Mouse (Mus musculus) ES-Bruce4 (cell line): ENCODE data around the gene Hs2st1. TPM values are rescaled to one million over a fixed set of nuclear protein-coding genes. Genes with fewer than 3 reads are reported as not detected.

Source experiments
- H3K27ac ChIP-seq: 2 replicates; pipeline ENCODE4 v1.5.1; 2012; ENCODE audit warnings: low read length, inconsistent platforms; ENCODE audit not compliant: insufficient read depth
- H3K27me3 ChIP-seq: 2 replicates; pipeline ENCODE4 v1.6.1; 2012; ENCODE audit warnings: mild to moderate bottlenecking, low read length, inconsistent platforms; ENCODE audit not compliant: control insufficient read depth, poor library complexity, insufficient read depth, severe bottlenecking
- H3K36me3 ChIP-seq: 2 replicates; pipeline ENCODE4 v1.6.1; 2012; ENCODE audit warnings: inconsistent platforms, mild to moderate bottlenecking, low read length, moderate library complexity; ENCODE audit not compliant: control insufficient read depth, poor library complexity, insufficient read depth, severe bottlenecking
- H3K4me1 ChIP-seq: one replicate; pipeline ENCODE4 v1.8.1; 2011; ENCODE audit warnings: low read length; ENCODE audit not compliant: control insufficient read depth, insufficient read depth
- H3K4me3 ChIP-seq: 2 replicates; pipeline ENCODE4 v1.5.1; 2011; ENCODE audit warnings: low read depth, mild to moderate bottlenecking, low read length
- H3K9ac ChIP-seq: 2 replicates; pipeline ENCODE4 v1.6.1; 2012; ENCODE audit warnings: low read depth, mild to moderate bottlenecking, inconsistent platforms; ENCODE audit not compliant: poor library complexity, severe bottlenecking
- H3K9me3 ChIP-seq: replicated peaks from 2 replicates; pipeline ENCODE4 v1.6.1; 2012; ENCODE audit warnings: mild to moderate bottlenecking, low read length, inconsistent platforms; ENCODE audit not compliant: control insufficient read depth, poor library complexity, insufficient read depth, severe bottlenecking
- CTCF ChIP-seq: IDR thresholded peaks from one replicate; pipeline ENCODE4 v1.8.1; 2011; ENCODE audit warnings: low read depth, low read length
- EP300 ChIP-seq: IDR thresholded peaks from 2 replicates; pipeline ENCODE4 v1.6.1; 2011; ENCODE audit warnings: low read depth, low read length; ENCODE audit not compliant: insufficient read depth
- POLR2A ChIP-seq: IDR thresholded peaks from one replicate; pipeline ENCODE4 v1.8.1; 2011; ENCODE audit warnings: low read length; ENCODE audit not compliant: insufficient read depth
- polyA plus RNA-seq: library from polyadenylated mRNA; stranded (reverse); fragments of >200 nt; gene quantifications from 2 replicates; pipeline ENCODE4 v1.2.4, GENCODE M21; 2011; ENCODE audit warnings: low read depth; ENCODE audit not compliant: missing spikeins, insufficient read depth, insufficient read length

Gene Hs2st1
- polyA plus RNA-seq, 1 experiment, result 38.6 TPM

DNA sequence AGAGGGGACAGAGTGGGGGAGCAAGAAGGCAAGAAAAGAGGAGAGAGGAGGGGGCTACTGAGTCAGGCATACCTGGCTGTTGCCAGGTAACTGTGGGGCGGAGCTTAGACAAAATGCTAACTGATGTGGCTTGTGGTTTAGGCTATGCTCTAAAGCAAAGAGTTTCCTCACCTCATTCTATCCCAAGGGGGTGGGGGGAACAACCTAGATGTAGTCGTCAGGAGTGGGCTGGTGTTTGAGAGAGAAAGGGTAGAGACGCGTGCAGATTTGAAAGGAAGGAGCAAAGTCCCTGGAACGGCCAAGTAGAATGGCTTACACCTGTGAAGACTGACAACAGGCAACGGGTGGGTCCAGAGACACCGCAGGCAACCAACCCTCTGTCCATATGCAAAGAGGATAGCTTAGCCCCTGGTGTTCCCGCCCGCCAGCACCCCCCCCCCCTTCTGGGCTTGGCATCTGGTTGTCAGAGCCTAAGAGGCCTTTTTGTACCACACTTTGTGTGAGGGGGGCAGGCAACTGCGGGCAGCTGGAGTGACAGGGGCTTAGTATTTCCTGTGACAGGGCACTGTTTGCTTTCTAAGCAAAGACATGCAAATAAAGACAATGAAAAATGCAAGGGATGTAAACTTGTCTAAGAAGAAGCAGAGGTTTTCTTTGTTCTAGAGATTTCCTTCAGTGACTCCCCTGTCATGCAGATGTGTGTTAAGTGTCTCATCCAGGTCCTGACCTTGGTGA is 157.3 kb downstream of the Hs2st1 start:
- Histone ChIP-seq H3K9me3 (peaks cover 13% of the 10 kb centered on the region), H3K9ac (no peak overlapping the region), H3K4me1 (peaks cover 5% of the 10 kb centered on the region), H3K27ac (peak overlapping the region; percentile 89), H3K4me3 (peak overlapping the region; percentile 28), H3K27me3 (no peaks in the 10 kb centered on the region), H3K36me3 (no peaks in the 10 kb centered on the region)
- TF ChIP-seq POLR2A, result no peak
- TF ChIP-seq EP300, result peak; percentile 85

DNA sequence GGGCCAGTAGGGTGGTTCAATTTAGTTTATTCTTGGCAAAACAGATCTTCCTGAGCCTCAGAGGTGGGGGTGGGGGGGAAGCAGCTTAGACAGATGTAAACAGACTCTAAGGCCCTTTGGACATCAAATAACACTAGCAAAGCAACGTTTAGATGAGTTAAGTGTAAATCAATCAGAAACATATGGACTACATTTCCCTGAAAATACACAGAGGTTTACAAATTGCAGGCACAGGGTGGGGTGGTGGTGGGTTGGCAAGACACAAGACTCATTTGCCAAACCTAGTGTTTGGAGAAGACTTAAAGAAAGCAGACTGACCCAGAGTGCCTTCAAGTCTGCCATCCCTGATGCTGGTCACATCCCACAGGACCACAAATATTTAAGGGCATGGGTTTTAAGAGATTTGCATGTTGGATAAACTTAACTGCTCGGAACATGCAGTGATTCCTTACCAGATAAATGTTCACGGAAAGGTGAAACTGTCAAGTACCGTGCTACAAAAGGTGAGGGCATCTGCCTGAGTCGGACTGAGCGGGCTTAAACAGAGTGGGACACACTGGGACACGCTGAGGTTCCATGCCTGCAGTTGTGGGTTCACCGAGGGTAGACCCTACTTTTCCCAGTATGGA is 158.2 kb downstream of the Hs2st1 start:
- Histone ChIP-seq H3K27ac (peak overlapping the region; percentile 84), H3K4me3 (peak overlapping the region; percentile 6)

GRCm38 (mm10) chr3:144411051-144411542 is 158.9 kb downstream of the Hs2st1 start:
- Histone ChIP-seq H3K9me3 (peaks cover 13% of the 10 kb centered on the region), H3K27me3 (no peaks in the 10 kb centered on the region), H3K27ac (peak overlapping the region; percentile 84), H3K36me3 (no peaks in the 10 kb centered on the region), H3K4me3 (no peak overlapping the region), H3K9ac (no peak overlapping the region), H3K4me1 (peaks cover 5% of the 10 kb centered on the region)
- TF ChIP-seq EP300 (peak; percentile 76), CTCF (no peak), POLR2A (no peak)

More for the DNA sequence above, 158.2 kb downstream of the Hs2st1 start:
- Histone ChIP-seq H3K9me3 (peaks cover 13% of the 10 kb centered on the region), H3K27me3 (no peaks in the 10 kb centered on the region), H3K36me3 (no peaks in the 10 kb centered on the region), H3K9ac (no peak overlapping the region), H3K4me1 (peaks cover 5% of the 10 kb centered on the region)
- TF ChIP-seq POLR2A (no peak), EP300 (no peak), CTCF (no peak)

GRCm38 (mm10) chr3:144408953-144409352 is 161.0 kb downstream of the Hs2st1 start:
- TF ChIP-seq POLR2A (no peak), EP300 (no peak), CTCF (no peak)
- peaks cover 5% of the 10 kb centered on the region for H3K4me1 ChIP-seq
- no peak overlapping the region for H3K9ac ChIP-seq
- no peaks in the 10 kb centered on the region for H3K9me3 ChIP-seq
- no peak overlapping the region for H3K27ac ChIP-seq
- no peaks in the 10 kb centered on the region for H3K36me3 ChIP-seq
- H3K27me3 ChIP-seq, result no peaks in the 10 kb centered on the region
- no peak overlapping the region for H3K4me3 ChIP-seq

DNA sequence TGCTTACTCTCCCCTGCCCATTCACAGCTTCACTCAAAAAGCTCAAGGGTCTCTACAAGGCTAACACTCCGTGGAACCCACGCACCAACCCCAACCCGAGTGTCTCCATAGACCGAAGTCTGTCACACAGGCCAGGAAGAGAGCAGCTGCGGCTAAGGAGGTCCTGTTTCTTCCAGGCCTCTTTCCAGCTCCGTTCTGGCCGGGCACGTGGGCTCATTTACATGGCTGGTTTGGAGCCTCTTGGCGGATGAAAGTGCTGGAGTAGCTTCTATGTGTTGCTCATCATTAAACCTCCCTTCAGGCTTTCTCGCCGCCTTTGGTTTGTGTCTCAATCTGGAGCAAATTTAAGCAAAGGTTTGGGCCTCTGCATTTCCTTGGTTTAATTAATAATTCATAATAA is 164.7 kb downstream of the Hs2st1 start:
- Histone ChIP-seq H3K9ac (no peak overlapping the region), H3K9me3 (no peaks in the 10 kb centered on the region), H3K4me1 (no peaks in the 10 kb centered on the region), H3K27me3 (no peaks in the 10 kb centered on the region), H3K27ac (no peak overlapping the region), H3K36me3 (no peaks in the 10 kb centered on the region), H3K4me3 (no peak overlapping the region)
- TF ChIP-seq EP300, result no peak
- TF ChIP-seq POLR2A, result no peak
- no peak for TF ChIP-seq CTCF

DNA sequence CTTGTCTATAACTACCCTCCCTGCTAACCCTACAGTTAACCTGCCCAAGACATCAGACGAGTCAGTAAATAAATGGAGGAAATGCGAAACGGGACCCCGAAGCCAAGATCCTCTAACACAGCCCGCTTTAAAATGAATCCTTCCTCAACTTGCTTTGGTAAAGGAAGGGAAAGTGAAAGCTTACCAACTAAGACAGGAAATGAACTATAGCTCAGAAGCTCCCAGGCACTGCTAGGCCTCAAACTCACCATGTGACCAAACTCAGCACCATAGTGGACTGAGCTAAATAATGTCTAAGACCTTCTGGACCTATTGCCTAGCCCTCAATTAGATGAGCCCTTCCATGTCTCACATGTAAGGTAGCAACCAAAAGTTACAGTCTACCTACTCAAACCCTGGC is 168.7 kb downstream of the Hs2st1 start:
- H3K27ac ChIP-seq, result no peak overlapping the region
- no peaks in the 10 kb centered on the region for H3K36me3 ChIP-seq
- no peak for TF ChIP-seq CTCF
- no peak for TF ChIP-seq EP300
- TF ChIP-seq POLR2A, result no peak
- H3K4me3 ChIP-seq, result no peak overlapping the region
- H3K9ac ChIP-seq, result no peak overlapping the region
- no peaks in the 10 kb centered on the region for H3K27me3 ChIP-seq
- H3K4me1 ChIP-seq, result no peaks in the 10 kb centered on the region
- no peaks in the 10 kb centered on the region for H3K9me3 ChIP-seq
